ENCODE assay signal across 8 mouse cellular contexts in the genomic region with DNA sequence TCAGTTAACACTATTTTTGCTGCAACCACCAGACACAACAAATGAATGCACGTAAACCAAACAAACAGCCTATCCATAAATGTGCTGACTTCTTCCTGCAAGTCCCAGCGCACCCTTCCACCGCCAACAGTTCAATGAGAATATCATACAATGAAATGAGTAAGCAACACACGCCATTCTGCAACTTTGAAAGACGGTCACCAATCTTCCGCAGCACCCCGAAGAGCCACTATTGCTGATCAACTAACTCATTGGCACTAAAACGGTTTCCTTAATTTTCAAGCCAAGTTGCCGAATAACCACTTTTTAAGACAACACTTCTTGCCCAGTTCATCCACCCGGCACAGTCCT. TPM values are rescaled to one million over a fixed set of nuclear protein-coding genes. Genes with fewer than 3 reads are reported as not detected.
DNase-seq lines count a peak whose midpoint lies in the region; ATAC-seq and TF ChIP-seq lines count a peak whose summit lies in the region.

No protein-coding gene starts in this region.

- 2% methylated on average over 10 of the region's 10 CpGs for WGBS in forebrain, embryonic 10.5 days
- under 1% methylated on average over 10 of the region's 10 CpGs for WGBS in intestine, postnatal 0 days
- 2% methylated on average over 10 of the region's 10 CpGs for WGBS in midbrain, embryonic 14.5 days

- peaks cover 18% of the 10 kb centered on the region for H3K4me1 ChIP-seq in forebrain, embryonic 10.5 days
- H3K4me1 ChIP-seq in intestine, postnatal 0 days (replicated peaks; ENCODE audit: control insufficient read depth, insufficient read depth, low read length): no peaks in the 10 kb centered on the region; the same call in 1 of the 2 replicates
- H3K4me1 ChIP-seq in midbrain, embryonic 14.5 days (ENCODE audit: control insufficient read depth, insufficient read depth, low read length): peaks cover 18% of the 10 kb centered on the region

- peak overlapping the region; percentile 96 for H3K9ac ChIP-seq in intestine, postnatal 0 days (ENCODE audit: low read depth, low read length)
- peak overlapping the region; percentile 97 for H3K9ac ChIP-seq in midbrain, embryonic 14.5 days (replicated peaks; ENCODE audit: low read length)

- H3K36me3 ChIP-seq in forebrain, embryonic 10.5 days (replicated peaks): 0 out of 2 replicates have a peak, but pooled peaks cover 3% of the 10 kb centered on the region
- H3K36me3 ChIP-seq in intestine, postnatal 0 days (ENCODE audit: control insufficient read depth, insufficient read depth): no peaks in the 10 kb centered on the region
- no peaks in the 10 kb centered on the region for H3K36me3 ChIP-seq in midbrain, embryonic 14.5 days (ENCODE audit: control insufficient read depth, insufficient read depth, low read length)

- peaks cover 9% of the 10 kb centered on the region; the same call in 1 of the 2 replicates for H3K27me3 ChIP-seq in forebrain, embryonic 10.5 days (ENCODE audit: poor library complexity, severe bottlenecking)
- H3K27me3 ChIP-seq in intestine, postnatal 0 days (replicated peaks; ENCODE audit: control insufficient read depth, insufficient read depth, low read length): no peaks in the 10 kb centered on the region
- H3K27me3 ChIP-seq in midbrain, embryonic 14.5 days (ENCODE audit: control insufficient read depth, insufficient read depth, low read length): no peaks in the 10 kb centered on the region

- TF ChIP-seq CTCF in intestine, postnatal 0 days (IDR thresholded peaks at IDR 0.05; ENCODE audit: low read depth): no peak

- DNase-seq in layer of hippocampus, postnatal 10 days (ENCODE audit: low spot score in 2 of 2): peak; percentile 12
- DNase-seq in layer of hippocampus, postnatal 14 days (ENCODE audit: low spot score in 2 of 2): no peak
- peak; percentile 24 for DNase-seq in T-cell, adult 2 months (ENCODE audit: low spot score)
- DNase-seq in forebrain, embryonic 10.5 days (ENCODE audit: extremely low spot score, low spot score): peak; percentile 17
- peak; percentile 51 for DNase-seq in midbrain, embryonic 14.5 days
- DNase-seq in natural killer cell, adult 2 months (ENCODE audit: low spot score in 2 of 2): no peak

- H3K4me3 ChIP-seq in forebrain, embryonic 10.5 days: peak overlapping the region; percentile 94
- peak overlapping the region; percentile 100 for H3K4me3 ChIP-seq in intestine, postnatal 0 days (ENCODE audit: low read depth, low read length)
- H3K4me3 ChIP-seq in midbrain, embryonic 14.5 days (replicated peaks; ENCODE audit: low read depth, low read length): peak overlapping the region; percentile 97

- no peaks in the 10 kb centered on the region for H3K9me3 ChIP-seq in forebrain, embryonic 10.5 days
- no peaks in the 10 kb centered on the region for H3K9me3 ChIP-seq in intestine, postnatal 0 days (ENCODE audit: control insufficient read depth)
- no peaks in the 10 kb centered on the region for H3K9me3 ChIP-seq in midbrain, embryonic 14.5 days (ENCODE audit: control insufficient read depth, low read length)

- H3K4me2 ChIP-seq in intestine, postnatal 0 days (replicated peaks; ENCODE audit: low read depth): peak overlapping the region; percentile 84
- H3K4me2 ChIP-seq in midbrain, embryonic 14.5 days (ENCODE audit: low read length): peak overlapping the region; percentile 85

- H3K27ac ChIP-seq in forebrain, embryonic 10.5 days: peak overlapping the region; percentile 97
- H3K27ac ChIP-seq in intestine, postnatal 0 days (ENCODE audit: low read depth, low read length): peak overlapping the region; percentile 100
- peak overlapping the region; percentile 99 for H3K27ac ChIP-seq in midbrain, embryonic 14.5 days (replicated peaks; ENCODE audit: low read depth, low read length)

- no peak for ATAC-seq in intestine, postnatal 0 days
- no peak for ATAC-seq in midbrain, embryonic 14.5 days (ENCODE audit: low FRiP score, low TSS enrichment)
- ATAC-seq in activated CD4-positive, CD25-positive, alpha-beta regulatory T cell, adult 4 months: no peak

RNA-seq across cellular contexts. Expression of a gene that starts 1.2 kb away (rescaled TPM):
- total RNA-seq in layer of hippocampus, postnatal 10 days (2021): 10 to 100 TPM; 82.4 to 88.7 TPM
- total RNA-seq in layer of hippocampus, postnatal 14 days (2021): 10 to 100 TPM; 79.9 to 88.1 TPM
- polyA plus RNA-seq in forebrain, embryonic 10.5 days (2016; fragmentation: Nextera tagmentation; extraction: Ambion mirVana): 9.9 and 12.0 TPM in 2 replicates
- polyA plus RNA-seq in intestine, postnatal 0 days (2015; fragmentation: Nextera tagmentation; extraction: Ambion mirVana): 7.0 and 7.7 TPM in 2 replicates
- 30.2 and 32.8 TPM in 2 replicates for polyA plus RNA-seq in midbrain, embryonic 14.5 days (2014; fragmentation: Nextera tagmentation; extraction: Ambion mirVana)
- polyA plus RNA-seq in activated CD4-positive, CD25-positive, alpha-beta regulatory T cell, adult 4 months (2017; shearing (Covaris generic)): 10 to 100 TPM; 26.0 to 27.7 TPM

RNA-seq across cellular contexts. Expression of a gene that starts 18.5 kb away (rescaled TPM):
- under 1 TPM in 1 of 2 experiments, not detected in 1; 0.18 TPM for total RNA-seq in layer of hippocampus, postnatal 10 days (2021)
- not detected for total RNA-seq in layer of hippocampus, postnatal 14 days (2021)
- not detected in 2 replicates for polyA plus RNA-seq in forebrain, embryonic 10.5 days (2016; fragmentation: Nextera tagmentation; extraction: Ambion mirVana)
- 0.09 and 0.26 TPM in 2 replicates for polyA plus RNA-seq in intestine, postnatal 0 days (2015; fragmentation: Nextera tagmentation; extraction: Ambion mirVana)
- 0.22 TPM in 1 of 2 replicates, not detected in the other for polyA plus RNA-seq in midbrain, embryonic 14.5 days (2014; fragmentation: Nextera tagmentation; extraction: Ambion mirVana)
- not detected for polyA plus RNA-seq in activated CD4-positive, CD25-positive, alpha-beta regulatory T cell, adult 4 months (2017; shearing (Covaris generic))

Comparison
In these comparisons a context has a peak if more than half of its experiments do, and no peak if none do; other contexts are left out.
1. DNase-seq: peak in layer of hippocampus, postnatal 10 days (2 of 2), T-cell, adult 2 months (single experiment), forebrain, embryonic 10.5 days (single experiment) and midbrain, embryonic 14.5 days (single experiment); none in layer of hippocampus, postnatal 14 days (0 of 2) and natural killer cell, adult 2 months (0 of 2).
2. Peak in every context shown above with its lines, with median percentiles within 50 percentile points of each other: H3K27ac ChIP-seq and H3K4me3 ChIP-seq.